Mouse (Mus musculus): ENCODE results near the gene Cyp1a1. TPM values are rescaled to one million over a fixed set of nuclear protein-coding genes. Genes with fewer than 3 reads are reported as not detected.

Gene Cyp1a1
- polyA plus RNA-seq, 1 experiment from 2014 or later: 0.19 TPM

- peaks cover 67% of the 10 kb centered on the region for H3K36me3 ChIP-seq
- H3K4me1 ChIP-seq (replicated peaks): no peaks in the 10 kb centered on the region
- ATAC-seq (ENCODE audit: low FRiP score, low read depth): no peak
- H3K27ac ChIP-seq (replicated peaks): no peak overlapping the region
- H3K27me3 ChIP-seq: no peaks in the 10 kb centered on the region
- no peaks in the 10 kb centered on the region for H3K9me3 ChIP-seq
- H3K4me2 ChIP-seq: no peak overlapping the region
- H3K4me3 ChIP-seq: no peak overlapping the region
- WGBS: 70% methylated on average over 6 of the region's 6 CpGs
- no peak overlapping the region for H3K9ac ChIP-seq
Measured at GRCm38 (mm10) chr9:57748137-57748536, 60.4 kb downstream of the Cyp1a1 start.

- no peak for ATAC-seq (ENCODE audit: low FRiP score, low read depth)
- Histone ChIP-seq H3K4me2 (no peak overlapping the region), H3K9ac (no peak overlapping the region), H3K4me3 (no peak overlapping the region), H3K4me1 (replicated peaks) (no peaks in the 10 kb centered on the region), H3K27ac (replicated peaks) (no peak overlapping the region), H3K27me3 (no peaks in the 10 kb centered on the region), H3K9me3 (no peaks in the 10 kb centered on the region), H3K36me3 (peaks cover 74% of the 10 kb centered on the region)
- WGBS: 74% methylated on average over 1 of the region's 1 CpGs
Measured at GRCm38 (mm10) chr9:57748831-57749230, 61.1 kb downstream of the Cyp1a1 start.

GRCm38 (mm10) chr9:57750901-57751300 lies 63.2 kb downstream of the Cyp1a1 start:
- no peak overlapping the region for H3K4me3 ChIP-seq
- no peak for ATAC-seq (ENCODE audit: low FRiP score, low read depth)
- H3K9me3 ChIP-seq: no peaks in the 10 kb centered on the region
- no peaks in the 10 kb centered on the region for H3K27me3 ChIP-seq
- peaks cover 88% of the 10 kb centered on the region for H3K36me3 ChIP-seq
- no peak overlapping the region for H3K9ac ChIP-seq
- no peak overlapping the region for H3K4me2 ChIP-seq
- no peaks in the 10 kb centered on the region for H3K4me1 ChIP-seq (replicated peaks)
- 88% methylated on average over 7 of the region's 7 CpGs for WGBS
- no peak overlapping the region for H3K27ac ChIP-seq (replicated peaks)

Other genes starting within 250 kb of the Cyp1a1 start
- 20.3 and 21.3 TPM in 2 replicates for gene Ppcdc, start 247.8 kb upstream of the Cyp1a1 start, polyA plus RNA-seq (2015; fragmentation: Nextera tagmentation; extraction: Ambion mirVana)
- 134 and 139 TPM in 2 replicates for gene Scamp5, start 219.9 kb upstream of the Cyp1a1 start, polyA plus RNA-seq (2015; fragmentation: Nextera tagmentation; extraction: Ambion mirVana)
- 17.7 and 18.0 TPM in 2 replicates for gene Rpp25, start 183.9 kb upstream of the Cyp1a1 start, polyA plus RNA-seq (2015; fragmentation: Nextera tagmentation; extraction: Ambion mirVana)
- gene Cox5a, start 166.7 kb upstream of the Cyp1a1 start, polyA plus RNA-seq (2015; fragmentation: Nextera tagmentation; extraction: Ambion mirVana): 894 and 915 TPM in 2 replicates
- gene Fam219b, start 150.4 kb upstream of the Cyp1a1 start, polyA plus RNA-seq (2015; fragmentation: Nextera tagmentation; extraction: Ambion mirVana): 25.0 TPM in 2 replicates
- gene Mpi, start 135.2 kb upstream of the Cyp1a1 start, polyA plus RNA-seq (2015; fragmentation: Nextera tagmentation; extraction: Ambion mirVana): 74.7 and 75.9 TPM in 2 replicates
- 48.6 and 48.9 TPM in 2 replicates for gene Scamp2, start 127.0 kb upstream of the Cyp1a1 start, polyA plus RNA-seq (2015; fragmentation: Nextera tagmentation; extraction: Ambion mirVana)
- 30.9 and 34.6 TPM in 2 replicates for gene Ulk3, start 98.5 kb upstream of the Cyp1a1 start, polyA plus RNA-seq (2015; fragmentation: Nextera tagmentation; extraction: Ambion mirVana)
- 0.19 and 1.3 TPM in 2 replicates for gene Cplx3, start 81.6 kb upstream of the Cyp1a1 start, polyA plus RNA-seq (2015; fragmentation: Nextera tagmentation; extraction: Ambion mirVana)
- not detected in 2 replicates for gene Lman1l, start 67.2 kb upstream of the Cyp1a1 start, polyA plus RNA-seq (2015; fragmentation: Nextera tagmentation; extraction: Ambion mirVana)
- 36.6 and 44.5 TPM in 2 replicates for gene Csk, start 34.3 kb upstream of the Cyp1a1 start, polyA plus RNA-seq (2015; fragmentation: Nextera tagmentation; extraction: Ambion mirVana)
- gene Cyp1a2, start 4.2 kb upstream of the Cyp1a1 start, polyA plus RNA-seq (2015; fragmentation: Nextera tagmentation; extraction: Ambion mirVana): not detected in 2 replicates
- gene Edc3, start 20.6 kb downstream of the Cyp1a1 start, polyA plus RNA-seq (2015; fragmentation: Nextera tagmentation; extraction: Ambion mirVana): 30.8 and 31.0 TPM in 2 replicates
- 65.5 and 67.0 TPM in 2 replicates for gene Clk3, start 77.9 kb downstream of the Cyp1a1 start, polyA plus RNA-seq (2015; fragmentation: Nextera tagmentation; extraction: Ambion mirVana)
- gene Arid3b, start 148.9 kb downstream of the Cyp1a1 start, polyA plus RNA-seq (2015; fragmentation: Nextera tagmentation; extraction: Ambion mirVana): 7.7 and 8.5 TPM in 2 replicates
- 164 and 172 TPM in 2 replicates for gene Ubl7, start 223.1 kb downstream of the Cyp1a1 start, polyA plus RNA-seq (2015; fragmentation: Nextera tagmentation; extraction: Ambion mirVana)

Measured in hindbrain, embryonic 15.5 days (tissue).